In the genomic region with DNA sequence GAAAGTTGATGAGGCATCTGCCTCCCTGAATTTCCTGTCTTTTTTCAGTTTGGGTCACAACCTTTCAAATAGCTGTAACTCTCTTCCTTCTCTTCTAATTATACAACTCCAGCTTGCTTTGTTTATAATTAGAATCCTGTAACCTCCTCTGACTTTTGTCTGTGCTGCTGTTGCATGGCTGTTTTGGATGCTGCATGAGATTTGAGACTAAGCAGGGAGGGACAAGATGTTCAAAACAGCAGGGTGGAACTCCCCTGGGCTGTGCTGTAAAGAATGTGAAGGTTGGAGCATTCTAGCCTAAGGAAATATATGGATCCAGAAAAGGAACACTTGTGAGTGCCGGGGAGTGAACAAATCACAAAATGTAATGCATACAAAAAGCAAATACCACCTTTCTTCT, we compare ENCODE assay signal across 30 mouse cellular contexts.
DNase-seq lines count a peak whose midpoint lies in the region; ATAC-seq and TF ChIP-seq lines count a peak whose summit lies in the region.
"Had no signal": no experiment of that assay in that cellular context is flagged by ENCODE, and none has a peak within 500 bp of the region (broad histone marks: within the 10 kb centered on the region; RNA-seq: fewer than 3 reads in every experiment).

No protein-coding gene starts in this region.

- H3K27me3 ChIP-seq in heart, postnatal 0 days (ENCODE audit: control insufficient read depth, insufficient read depth, low read length), result no peaks in the 10 kb centered on the region
- no peaks in the 10 kb centered on the region for H3K27me3 ChIP-seq in heart, embryonic 10.5 days (ENCODE audit: insufficient read depth, poor library complexity, severe bottlenecking)
- no peaks in the 10 kb centered on the region for H3K27me3 ChIP-seq in midbrain, embryonic 15.5 days (replicated peaks)
- no peaks in the 10 kb centered on the region for H3K27me3 ChIP-seq in midbrain, embryonic 13.5 days
- no peaks in the 10 kb centered on the region for H3K27me3 ChIP-seq in neural tube, embryonic 15.5 days (replicated peaks)
- H3K27me3 ChIP-seq in thymus, adult 2 months (ENCODE audit: control insufficient read depth, insufficient read depth, low read length), result no peaks in the 10 kb centered on the region
- H3K27me3 ChIP-seq: CH12.LX; embryonic facial prominence, embryonic 13.5 days; heart, embryonic 13.5 days; limb, embryonic 13.5 days; liver, embryonic 12.5 days; neural tube, embryonic 12.5 days; Patski had no signal

- no peak for ATAC-seq in heart, postnatal 0 days (ENCODE audit: insufficient read depth, low read depth)
- no peak for ATAC-seq in midbrain, embryonic 15.5 days (replicated peaks)
- ATAC-seq in midbrain, embryonic 13.5 days, result no peak
- ATAC-seq in neural tube, embryonic 15.5 days (ENCODE audit: low FRiP score), result no peak
- ATAC-seq: forebrain, embryonic 14.5 days; hindbrain, postnatal 0 days; intestine, embryonic 16.5 days; liver, embryonic 12.5 days; Patski had no signal

- 0 out of 2 replicates have a peak overlapping the region, but pooled peaks have one; percentile 44 for H3K27ac ChIP-seq in heart, postnatal 0 days (ENCODE audit: low read depth)
- no peak overlapping the region for H3K27ac ChIP-seq in heart, embryonic 10.5 days
- 0 out of 2 replicates have a peak overlapping the region, but pooled peaks have one; percentile 26 for H3K27ac ChIP-seq in midbrain, embryonic 15.5 days
- H3K27ac ChIP-seq in midbrain, embryonic 13.5 days, result no peak overlapping the region
- H3K27ac ChIP-seq in neural tube, embryonic 15.5 days (replicated peaks), result peak overlapping the region; percentile 56
- no peak overlapping the region for H3K27ac ChIP-seq in thymus, adult 2 months (ENCODE audit: control insufficient read depth, insufficient read depth, low read length)
- H3K27ac ChIP-seq: embryonic facial prominence, embryonic 13.5 days; heart, embryonic 13.5 days; hindbrain, postnatal 0 days; limb, embryonic 13.5 days; liver, embryonic 12.5 days; midbrain, embryonic 10.5 days; neural tube, embryonic 12.5 days had no signal

- 64% methylated on average over 1 of the region's 1 CpGs for WGBS in heart, postnatal 0 days
- WGBS in heart, embryonic 10.5 days, result 79% methylated on average over 1 of the region's 1 CpGs
- WGBS in midbrain, embryonic 15.5 days, result 61% methylated on average over 1 of the region's 1 CpGs
- 74% methylated on average over 1 of the region's 1 CpGs for WGBS in midbrain, embryonic 13.5 days
- 38% methylated on average over 1 of the region's 1 CpGs for WGBS in neural tube, embryonic 15.5 days
- 88% methylated on average over 1 of the region's 1 CpGs for WGBS in thymus, adult 2 months

- TF ChIP-seq POLR2A in thymus, adult 2 months (IDR thresholded peaks at IDR 0.05; ENCODE audit: control insufficient read depth, extremely low read depth, insufficient read depth, low read length, poor library complexity), result no peak

- no peak for DNase-seq in heart, postnatal 0 days (ENCODE audit: low spot score)
- no peak for DNase-seq in heart, embryonic 10.5 days (ENCODE audit: low spot score)
- DNase-seq in kidney, postnatal 14 days, result peak; percentile 1
- DNase-seq in kidney, postnatal 4 days, result no peak
- no peak for DNase-seq in thymus, adult 2 months
- DNase-seq: adrenal gland, postnatal 36 days; B cell, adult 2 months; cerebellum, adult 18-20 months; gastrocnemius, postnatal 10 days; heart, adult 18-20 months; heart, postnatal 36 days; kidney, postnatal 10 days; layer of hippocampus, postnatal 36 days; lung, adult 18-20 months; thymus, postnatal 14 days had no signal

- no peak overlapping the region for H3K4me3 ChIP-seq in heart, postnatal 0 days (ENCODE audit: low read depth, low read length)
- H3K4me3 ChIP-seq in heart, embryonic 10.5 days, result no peak overlapping the region
- H3K4me3 ChIP-seq in midbrain, embryonic 15.5 days, result no peak overlapping the region
- H3K4me3 ChIP-seq in midbrain, embryonic 13.5 days (replicated peaks), result no peak overlapping the region
- no peak overlapping the region for H3K4me3 ChIP-seq in neural tube, embryonic 15.5 days (replicated peaks)
- H3K4me3 ChIP-seq in thymus, adult 2 months (ENCODE audit: control insufficient read depth, insufficient read depth, low read length), result no peak overlapping the region
- H3K4me3 ChIP-seq: embryonic facial prominence, embryonic 13.5 days; heart, embryonic 13.5 days; limb, embryonic 13.5 days; liver, embryonic 12.5 days; midbrain, embryonic 10.5 days; neural tube, embryonic 12.5 days had no signal

- no peaks in the 10 kb centered on the region for H3K4me1 ChIP-seq in heart, postnatal 0 days (ENCODE audit: control insufficient read depth, insufficient read depth)
- H3K4me1 ChIP-seq in heart, embryonic 10.5 days, result no peaks in the 10 kb centered on the region
- peaks cover 4% of the 10 kb centered on the region for H3K4me1 ChIP-seq in midbrain, embryonic 15.5 days
- peaks cover 6% of the 10 kb centered on the region; the same call in 1 of the 2 replicates for H3K4me1 ChIP-seq in midbrain, embryonic 13.5 days (replicated peaks)
- peaks cover 12% of the 10 kb centered on the region for H3K4me1 ChIP-seq in neural tube, embryonic 15.5 days
- no peaks in the 10 kb centered on the region for H3K4me1 ChIP-seq in thymus, adult 2 months (replicated peaks; ENCODE audit: control insufficient read depth, insufficient read depth, low read length)
- H3K4me1 ChIP-seq: embryonic facial prominence, embryonic 13.5 days; heart, embryonic 13.5 days; liver, embryonic 12.5 days; midbrain, embryonic 10.5 days; neural tube, embryonic 12.5 days had no signal

- TF ChIP-seq EP300 in heart, postnatal 0 days (IDR thresholded peaks at IDR 0.05; ENCODE audit: low read depth), result no peak

- no peak overlapping the region for H3K4me2 ChIP-seq in heart, postnatal 0 days (ENCODE audit: low read depth, low read length)
- H3K4me2 ChIP-seq in midbrain, embryonic 15.5 days, result no peak overlapping the region
- no peak overlapping the region for H3K4me2 ChIP-seq in midbrain, embryonic 13.5 days (replicated peaks)
- H3K4me2 ChIP-seq in neural tube, embryonic 15.5 days, result no peak overlapping the region
- H3K4me2 ChIP-seq: embryonic facial prominence, embryonic 13.5 days; heart, embryonic 13.5 days; limb, embryonic 13.5 days; liver, embryonic 12.5 days; neural tube, embryonic 12.5 days had no signal

- H3K9me3 ChIP-seq in heart, postnatal 0 days (replicated peaks; ENCODE audit: control insufficient read depth, low read length), result no peaks in the 10 kb centered on the region
- no peaks in the 10 kb centered on the region for H3K9me3 ChIP-seq in heart, embryonic 10.5 days
- H3K9me3 ChIP-seq in midbrain, embryonic 15.5 days, result no peaks in the 10 kb centered on the region
- no peaks in the 10 kb centered on the region for H3K9me3 ChIP-seq in midbrain, embryonic 13.5 days
- H3K9me3 ChIP-seq in neural tube, embryonic 15.5 days (replicated peaks), result no peaks in the 10 kb centered on the region
- H3K9me3 ChIP-seq: embryonic facial prominence, embryonic 13.5 days; heart, embryonic 13.5 days; limb, embryonic 13.5 days; liver, embryonic 12.5 days; midbrain, embryonic 10.5 days; neural tube, embryonic 12.5 days had no signal

- no peak overlapping the region for H3K9ac ChIP-seq in heart, postnatal 0 days (replicated peaks; ENCODE audit: low read depth, low read length)
- no peak overlapping the region for H3K9ac ChIP-seq in midbrain, embryonic 15.5 days
- no peak overlapping the region for H3K9ac ChIP-seq in midbrain, embryonic 13.5 days (replicated peaks)
- no peak overlapping the region for H3K9ac ChIP-seq in neural tube, embryonic 15.5 days (replicated peaks)
- H3K9ac ChIP-seq: embryonic facial prominence, embryonic 13.5 days; heart, embryonic 13.5 days; limb, embryonic 13.5 days; liver, embryonic 12.5 days; neural tube, embryonic 12.5 days had no signal

- no peak for TF ChIP-seq CTCF in heart, postnatal 0 days (IDR thresholded peaks at IDR 0.05; ENCODE audit: low read depth)
- TF ChIP-seq CTCF in thymus, adult 2 months (IDR thresholded peaks at IDR 0.05; ENCODE audit: borderline replicate concordance, control insufficient read depth, extremely low read depth, insufficient read depth, low read length, poor library complexity), result no peak

- H3K36me3 ChIP-seq in heart, postnatal 0 days (replicated peaks; ENCODE audit: control insufficient read depth, insufficient read depth, low read length), result no peaks in the 10 kb centered on the region
- H3K36me3 ChIP-seq in heart, embryonic 10.5 days, result no peaks in the 10 kb centered on the region
- H3K36me3 ChIP-seq in midbrain, embryonic 15.5 days (replicated peaks), result no peaks in the 10 kb centered on the region
- no peaks in the 10 kb centered on the region for H3K36me3 ChIP-seq in midbrain, embryonic 13.5 days
- H3K36me3 ChIP-seq in neural tube, embryonic 15.5 days, result no peaks in the 10 kb centered on the region
- H3K36me3 ChIP-seq in thymus, adult 2 months (ENCODE audit: control insufficient read depth, insufficient read depth, low read length), result no peaks in the 10 kb centered on the region
- H3K36me3 ChIP-seq: embryonic facial prominence, embryonic 13.5 days; G1E; heart, embryonic 13.5 days; limb, embryonic 13.5 days; liver, embryonic 12.5 days; midbrain, embryonic 10.5 days; neural tube, embryonic 12.5 days had no signal

Comparison
In these comparisons a context has a peak if more than half of its experiments do, and no peak if none do; other contexts are left out.
1. H3K27ac ChIP-seq: peak in heart, postnatal 0 days (single experiment), midbrain, embryonic 15.5 days (single experiment) and neural tube, embryonic 15.5 days (single experiment); none in heart, embryonic 10.5 days (single experiment), midbrain, embryonic 13.5 days (single experiment) and thymus, adult 2 months (single experiment).